Mouse (Mus musculus) testis, adult 2 months (tissue): ENCODE data around the gene Hoxa2. TPM values are rescaled to one million over a fixed set of nuclear protein-coding genes. Genes with fewer than 3 reads are reported as not detected.

ENCODE experiments used
- H3K27ac ChIP-seq: fragments of 200-500 bp; 2 replicates; pipeline ENCODE4 v1.5.1; 2012; ENCODE audit warnings: low read depth, low read length; ENCODE audit not compliant: control insufficient read depth, insufficient read depth
- H3K27me3 ChIP-seq: fragments of 200-500 bp; 2 replicates; pipeline ENCODE4 v1.6.1; 2012; ENCODE audit warnings: mild to moderate bottlenecking, low read length, moderate library complexity; ENCODE audit not compliant: control insufficient read depth, insufficient read depth
- H3K36me3 ChIP-seq: fragments of 200-500 bp; 2 replicates; pipeline ENCODE4 v1.6.1; 2012; ENCODE audit warnings: mild to moderate bottlenecking, low read length; ENCODE audit not compliant: control insufficient read depth, insufficient read depth
- H3K4me1 ChIP-seq: fragments of 200-500 bp; 2 replicates; pipeline ENCODE4 v1.6.1; 2012; ENCODE audit warnings: low read length; ENCODE audit not compliant: control insufficient read depth, insufficient read depth
- H3K4me3 ChIP-seq: fragments of 200-500 bp; 2 replicates; pipeline ENCODE4 v1.5.1; 2012; ENCODE audit warnings: low read depth, mild to moderate bottlenecking, low read length, moderate library complexity, mixed read lengths; ENCODE audit not compliant: control insufficient read depth
- CTCF ChIP-seq: fragments of 200-500 bp; IDR thresholded peaks from 2 replicates; pipeline ENCODE4 v1.5.1; 2012; ENCODE audit warnings: low read depth, mild to moderate bottlenecking, inconsistent platforms, low read length, moderate library complexity; ENCODE audit not compliant: control insufficient read depth, insufficient read depth, insufficient replicate concordance
- POLR2A ChIP-seq: fragments of 200-500 bp; IDR thresholded peaks from 2 replicates; pipeline ENCODE4 v1.6.1; 2012; ENCODE audit warnings: low read depth, mild to moderate bottlenecking, inconsistent platforms, low read length, moderate library complexity; ENCODE audit not compliant: control insufficient read depth
- polyA plus RNA-seq: library from polyadenylated mRNA; depleted of rRNA; stranded (reverse); fragments of >200 nt; gene quantifications from 2 replicates; pipeline ENCODE4 v1.2.3, GENCODE M21; 2012

Gene Hoxa2
- polyA plus RNA-seq, 1 experiment = 0.07 TPM

GRCm38 (mm10) chr6:52205221-52205620 lies 40.6 kb upstream of the Hoxa2 start:
- no peak overlapping the region for H3K27ac ChIP-seq
- no peaks in the 10 kb centered on the region for H3K36me3 ChIP-seq
- H3K4me3 ChIP-seq = no peak overlapping the region
- H3K27me3 ChIP-seq = peaks cover 16% of the 10 kb centered on the region
- no peak for TF ChIP-seq POLR2A
- no peak for TF ChIP-seq CTCF
- peaks cover 26% of the 10 kb centered on the region for H3K4me1 ChIP-seq

GRCm38 (mm10) chr6:52204050-52204752 lies 39.6 kb upstream of the Hoxa2 start, which contains the start of gene Hoxa5:
Gene Hoxa5, minus strand, starts transcription at chr6:52204587.
- Histone ChIP-seq H3K27ac (no peak within 1 kb of the TSS), H3K27me3 (peaks cover 19% of the 10 kb centered on the region), H3K4me1 (peaks cover 26% of the 10 kb centered on the region), H3K4me3 (peak within 1 kb of the TSS; percentile 70), H3K36me3 (no peaks in the 10 kb centered on the region)
- no peak for TF ChIP-seq POLR2A
- peak; percentile 78; the same call in 1 of the 2 replicates for TF ChIP-seq CTCF

- Histone ChIP-seq H3K27ac (no peak overlapping the region), H3K27me3 (peaks cover 19% of the 10 kb centered on the region), H3K36me3 (no peaks in the 10 kb centered on the region), H3K4me3 (peak overlapping the region; percentile 70), H3K4me1 (peaks cover 24% of the 10 kb centered on the region)
- TF ChIP-seq POLR2A (no peak), CTCF (no peak)
Observed at GRCm38 (mm10) chr6:52203371-52204049, 38.9 kb upstream of the Hoxa2 start.

- peaks cover 19% of the 10 kb centered on the region for H3K27me3 ChIP-seq
- H3K36me3 ChIP-seq = no peaks in the 10 kb centered on the region
Observed at GRCm38 (mm10) chr6:52203121-52203370, 38.4 kb upstream of the Hoxa2 start.

GRCm38 (mm10) chr6:52202362-52203120 lies 37.9 kb upstream of the Hoxa2 start:
- TF ChIP-seq POLR2A (no peak), CTCF (no peak)
- H3K27ac ChIP-seq = no peak overlapping the region
- H3K27me3 ChIP-seq = peaks cover 19% of the 10 kb centered on the region
- H3K36me3 ChIP-seq = no peaks in the 10 kb centered on the region
- peaks cover 24% of the 10 kb centered on the region for H3K4me1 ChIP-seq
- no peak overlapping the region for H3K4me3 ChIP-seq

More at GRCm38 (mm10) chr6:52203121-52203370, 38.4 kb upstream of the Hoxa2 start:
- H3K27ac ChIP-seq = no peak overlapping the region
- H3K4me3 ChIP-seq = no peak overlapping the region; the same call in 1 of the 2 replicates
- no peak for TF ChIP-seq POLR2A
- TF ChIP-seq CTCF = no peak
- H3K4me1 ChIP-seq = peaks cover 24% of the 10 kb centered on the region

- no peak overlapping the region for H3K4me3 ChIP-seq
- no peak overlapping the region for H3K27ac ChIP-seq
Observed at GRCm38 (mm10) chr6:52201269-52201668, 36.6 kb upstream of the Hoxa2 start.

GRCm38 (mm10) chr6:52200751-52201250 lies 36.2 kb upstream of the Hoxa2 start:
- no peak overlapping the region for H3K4me3 ChIP-seq
- no peak for TF ChIP-seq POLR2A
- TF ChIP-seq CTCF = no peak
- H3K27ac ChIP-seq = no peak overlapping the region
- H3K4me1 ChIP-seq = peaks cover 22% of the 10 kb centered on the region
- H3K36me3 ChIP-seq = no peaks in the 10 kb centered on the region
- H3K27me3 ChIP-seq = peaks cover 16% of the 10 kb centered on the region

More at GRCm38 (mm10) chr6:52201269-52201668, 36.6 kb upstream of the Hoxa2 start:
- no peaks in the 10 kb centered on the region for H3K36me3 ChIP-seq
- peaks cover 24% of the 10 kb centered on the region for H3K4me1 ChIP-seq
- peaks cover 16% of the 10 kb centered on the region for H3K27me3 ChIP-seq
- TF ChIP-seq CTCF (no peak), POLR2A (no peak)
